Mouse (Mus musculus): ENCODE measurements around the gene Ift43.

- TF ChIP-seq CTCF (conservative IDR thresholded peaks at IDR 0.05; ENCODE audit: low read length) (no peak), POU5F1 (IDR thresholded peaks at IDR 0.05; ENCODE audit: borderline replicate concordance, low read length) (no peak)
Measured at GRCm38 (mm10) chr12:86173314-86173713, 91.0 kb downstream of the Ift43 start.
